Mouse (Mus musculus) c-Kit-positive CD71-positive TER-119-positive erythroid progenitor cells, embryonic 14.5 days (primary cell): ENCODE results near the gene Snd1.

ENCODE experiments used
- DNase-seq: peaks from one replicate; pipeline ENCODE4 v3.0.0-alpha.2; 2013; ENCODE audit warnings: low spot score

Gene Snd1

GRCm38 (mm10) chr6:28867516-28868251 is 392.7 kb downstream of the Snd1 start:
- no peak for DNase-seq

- DNase-seq = no peak
Observed at GRCm38 (mm10) chr6:28871725-28872420, 396.9 kb downstream of the Snd1 start.

GRCm38 (mm10) chr6:28872421-28872795 is 397.5 kb downstream of the Snd1 start:
- no peak for DNase-seq

GRCm38 (mm10) chr6:28874053-28874452 is 399.1 kb downstream of the Snd1 start:
- no peak for DNase-seq

GRCm38 (mm10) chr6:28874759-28875158 is 399.8 kb downstream of the Snd1 start:
- DNase-seq = no peak

GRCm38 (mm10) chr6:28875333-28875732 is 400.4 kb downstream of the Snd1 start:
- no peak for DNase-seq

- DNase-seq = no peak
Observed at GRCm38 (mm10) chr6:28876492-28876891, 401.6 kb downstream of the Snd1 start.

- DNase-seq = no peak
Observed at GRCm38 (mm10) chr6:28877945-28878666, 403.2 kb downstream of the Snd1 start.

- DNase-seq = no peak
Observed at GRCm38 (mm10) chr6:28879315-28879714, 404.4 kb downstream of the Snd1 start.

GRCm38 (mm10) chr6:28880909-28881308 is 406.0 kb downstream of the Snd1 start:
- DNase-seq = no peak

- DNase-seq = no peak
Observed at GRCm38 (mm10) chr6:28883518-28883917, 408.6 kb downstream of the Snd1 start.

- no peak for DNase-seq
Observed at GRCm38 (mm10) chr6:28886724-28887440, 411.9 kb downstream of the Snd1 start.

GRCm38 (mm10) chr6:28890426-28890825 is 415.5 kb downstream of the Snd1 start:
- DNase-seq = no peak

- no peak for DNase-seq
Observed at GRCm38 (mm10) chr6:28891480-28891879, 416.5 kb downstream of the Snd1 start.

- DNase-seq = no peak
Observed at GRCm38 (mm10) chr6:28895004-28895515, 420.1 kb downstream of the Snd1 start.

GRCm38 (mm10) chr6:28895726-28896125 is 420.8 kb downstream of the Snd1 start:
- no peak for DNase-seq

- DNase-seq = no peak
Observed at GRCm38 (mm10) chr6:28896762-28897320, 421.9 kb downstream of the Snd1 start.

- no peak for DNase-seq
Observed at GRCm38 (mm10) chr6:28897326-28898085, 422.6 kb downstream of the Snd1 start.

- peak; percentile 34 for DNase-seq
Observed at GRCm38 (mm10) chr6:28898836-28899235, 423.9 kb downstream of the Snd1 start.

- DNase-seq = no peak
Observed at GRCm38 (mm10) chr6:28902573-28902972, 427.6 kb downstream of the Snd1 start.

GRCm38 (mm10) chr6:28904417-28904816 is 429.5 kb downstream of the Snd1 start:
- DNase-seq = no peak
